Mouse (Mus musculus) MEL (cell line): ENCODE results near the gene Secisbp2l. TPM values are rescaled to one million over a fixed set of nuclear protein-coding genes. Genes with fewer than 3 reads are reported as not detected.

Experiments used
- DNase-seq: peaks from one replicate; pipeline ENCODE4 v3.0.0; 2011; ENCODE audit warnings: low read depth, low spot score
- H3K27ac ChIP-seq: 2 replicates; pipeline ENCODE4 v1.5.1; 2012; ENCODE audit warnings: low read depth, mild to moderate bottlenecking, control low read depth, low read length, moderate library complexity; ENCODE audit not compliant: control insufficient read depth
- H3K27me3 ChIP-seq, 2 experiments: fragments of 150-350 bp in 1 of 2; sonication (generic) in 1 of 2; 2 replicates each; pipeline ENCODE4 v1.6.1; 2012; ENCODE audit warnings: low read length in 2 of 2, mild to moderate bottlenecking in 2 of 2, improper control_type of control experiment in 1 of 2, moderate library complexity in 1 of 2; ENCODE audit not compliant: insufficient read depth in 2 of 2, control insufficient read depth in 1 of 2
- H3K36me3 ChIP-seq, 2 experiments: 2 replicates each; pipeline ENCODE4 v1.6.1; 2012 to 2014; ENCODE audit warnings: low read length in 2 of 2, improper control_type of control experiment in 1 of 2, inconsistent platforms in 1 of 2, mild to moderate bottlenecking in 1 of 2; ENCODE audit not compliant: insufficient read depth in 2 of 2, control insufficient read depth in 1 of 2
- H3K4me1 ChIP-seq, 2 experiments: fragments of 150-350 bp in 1 of 2; sonication (generic) in 1 of 2; 2 replicates each; pipeline ENCODE4 v1.6.1; 2012; ENCODE audit warnings: low read length in 2 of 2, improper control_type of control experiment in 1 of 2, mild to moderate bottlenecking in 1 of 2; ENCODE audit not compliant: insufficient read depth in 2 of 2, control insufficient read depth in 1 of 2
- H3K4me3 ChIP-seq, 2 experiments: fragments of 150-350 bp in 1 of 2; sonication (generic) in 1 of 2; 2 replicates each; pipeline ENCODE4 v1.5.1; 2012; ENCODE audit warnings: low read depth in 2 of 2, low read length in 2 of 2, mild to moderate bottlenecking in 2 of 2, moderate library complexity in 2 of 2, control low read depth in 1 of 2, improper control_type of control experiment in 1 of 2; ENCODE audit not compliant: control insufficient read depth in 1 of 2, insufficient read depth in 1 of 2
- H3K79me2 ChIP-seq: 2 replicates; pipeline ENCODE4 v1.6.1; 2012; ENCODE audit warnings: mild to moderate bottlenecking, low read length, moderate library complexity; ENCODE audit not compliant: control insufficient read depth, poor library complexity, insufficient read depth
- H3K9ac ChIP-seq: 2 replicates; pipeline ENCODE4 v1.6.1; 2012; ENCODE audit warnings: low read depth, mild to moderate bottlenecking, control low read depth, low read length, moderate library complexity; ENCODE audit not compliant: control insufficient read depth, poor library complexity, severe bottlenecking
- H3K9me3 ChIP-seq: fragments of 150-350 bp; sonication (generic); replicated peaks from 2 replicates; pipeline ENCODE4 v1.6.1; 2012; ENCODE audit warnings: mild to moderate bottlenecking, low read length, improper control_type of control experiment, moderate library complexity; ENCODE audit not compliant: insufficient read depth
- CTCF ChIP-seq, 3 experiments: IDR thresholded peaks in 2 of 3; conservative IDR thresholded peaks in 1 of 3; 2 replicates each; pipeline ENCODE4 v1.5.1; 2011 to 2012; ENCODE audit warnings: low read length in 3 of 3, low read depth in 2 of 3, mild to moderate bottlenecking in 2 of 3, improper control_type of control experiment in 1 of 3, inconsistent platforms in 1 of 3, mixed read lengths in 1 of 3, moderate library complexity in 1 of 3; ENCODE audit not compliant: control insufficient read depth in 1 of 3, insufficient read depth in 1 of 3, poor library complexity in 1 of 3, severe bottlenecking in 1 of 3
- E2F4 ChIP-seq: IDR thresholded peaks from 2 replicates; pipeline ENCODE4 v1.6.1; 2011; ENCODE audit warnings: low read depth, low read length, improper control_type of control experiment, borderline replicate concordance
- EP300 ChIP-seq, 2 experiments: IDR thresholded peaks; 2 replicates each; pipeline ENCODE4 v1.6.1; 2011; ENCODE audit warnings: improper control_type of control experiment in 2 of 2, low read length in 2 of 2, low read depth in 1 of 2, mild to moderate bottlenecking in 1 of 2
- ETS1 ChIP-seq: IDR thresholded peaks from 2 replicates; pipeline ENCODE4 v1.6.1; 2012; ENCODE audit warnings: low read depth, mild to moderate bottlenecking, inconsistent platforms, low read length, improper control_type of control experiment, moderate library complexity
- GATA1 ChIP-seq: IDR thresholded peaks from 2 replicates; pipeline ENCODE4 v1.6.1; 2011; ENCODE audit warnings: low read depth, low read length, improper control_type of control experiment
- JUND ChIP-seq: IDR thresholded peaks from 2 replicates; pipeline ENCODE4 v1.6.1; 2011; ENCODE audit warnings: low read depth, mild to moderate bottlenecking, improper control_type of control experiment, low read length
- MAZ ChIP-seq: IDR thresholded peaks from 2 replicates; pipeline ENCODE4 v1.6.1; 2012; ENCODE audit warnings: low read depth, mild to moderate bottlenecking, inconsistent platforms, low read length, improper control_type of control experiment
- MYB ChIP-seq: IDR thresholded peaks from 2 replicates; pipeline ENCODE4 v1.6.1; 2011; ENCODE audit warnings: mild to moderate bottlenecking, low read depth, low read length, improper control_type of control experiment
- POLR2AphosphoS2 ChIP-seq: IDR thresholded peaks from 2 replicates; pipeline ENCODE4 v1.6.1; 2011; ENCODE audit warnings: low read length, improper control_type of control experiment
- SIN3A ChIP-seq: IDR thresholded peaks from 2 replicates; pipeline ENCODE4 v1.6.1; 2012; ENCODE audit warnings: low read length, improper control_type of control experiment, inconsistent platforms
- TBP ChIP-seq: IDR thresholded peaks from 2 replicates; pipeline ENCODE4 v1.8.0; 2011; ENCODE audit warnings: low read depth, low read length, improper control_type of control experiment
- TCF12 ChIP-seq: IDR thresholded peaks from 2 replicates; pipeline ENCODE4 v1.6.1; 2014; ENCODE audit warnings: low read depth, mild to moderate bottlenecking, inconsistent platforms, low read length, improper control_type of control experiment, moderate library complexity
- UBTF ChIP-seq: IDR thresholded peaks from 2 replicates; pipeline ENCODE4 v1.6.1; 2012; ENCODE audit warnings: low read depth, mild to moderate bottlenecking, inconsistent platforms, low read length, improper control_type of control experiment, moderate library complexity, borderline replicate concordance; ENCODE audit not compliant: insufficient read depth
- USF1 ChIP-seq: IDR thresholded peaks from 2 replicates; pipeline ENCODE4 v1.6.1; 2014; ENCODE audit warnings: low read depth, mild to moderate bottlenecking, inconsistent platforms, low read length, improper control_type of control experiment, moderate library complexity
- ZMIZ1 ChIP-seq: IDR thresholded peaks from 2 replicates; pipeline ENCODE4 v1.6.1; 2012; ENCODE audit warnings: low read depth, mild to moderate bottlenecking, inconsistent platforms, low read length, improper control_type of control experiment, moderate library complexity
- ZNF384 ChIP-seq: IDR thresholded peaks from 2 replicates; pipeline ENCODE4 v1.6.1; 2012; ENCODE audit warnings: low read depth, mild to moderate bottlenecking, inconsistent platforms, low read length, improper control_type of control experiment
- polyA plus RNA-seq, 2 experiments: library from polyadenylated mRNA; stranded (reverse) in 1 of 2; unstranded in 1 of 2; fragments of >175 nt in 1 of 2; fragments of >200 nt in 1 of 2; gene quantifications; 2 replicates each; pipeline versions ENCODE4 v1.2.1 to v1.2.4; 2012; ENCODE audit warnings: low replicate concordance in 2 of 2, low read depth in 1 of 2; ENCODE audit not compliant: insufficient read length in 2 of 2, insufficient read depth in 1 of 2, missing spikeins in 1 of 2
- total RNA-seq: library from RNA; depleted of rRNA; stranded (reverse); fragments of 300-350 nt; gene quantifications from 2 replicates; pipeline ENCODE4 v1.2.3, GENCODE M21; 2012

The Secisbp2l gene
- total and polyA plus RNA-seq, 3 experiments: 7.6 to 10.9 TPM; not detected in 1

DNA sequence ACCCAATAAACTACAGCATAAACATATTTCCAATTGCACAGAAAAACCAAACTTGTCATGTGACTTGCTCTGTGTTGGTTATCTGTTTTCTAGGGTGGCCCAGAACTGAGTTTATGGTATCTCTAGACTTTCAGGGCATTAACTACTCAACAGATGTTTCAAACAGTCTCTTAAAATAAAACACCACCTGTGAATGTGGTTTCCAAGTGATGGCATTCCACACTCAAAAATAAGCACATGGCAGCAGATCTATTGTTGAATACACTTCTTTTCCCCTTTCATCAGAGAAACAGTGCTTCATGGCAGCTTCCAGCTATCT is 46.7 kb downstream of the Secisbp2l start:
- H3K4me1 ChIP-seq: peaks cover 0 to 5% of the 10 kb centered on the region in 2 experiments; a peak in 1 of 4 replicates
- no peaks in the 10 kb centered on the region for H3K27me3 ChIP-seq
- H3K27ac ChIP-seq: no peak overlapping the region
- no peaks in the 10 kb centered on the region for H3K9me3 ChIP-seq
- DNase-seq: peak; percentile 14
- no peak overlapping the region for H3K4me3 ChIP-seq
- no peak overlapping the region for H3K9ac ChIP-seq
- no peaks in the 10 kb centered on the region for H3K79me2 ChIP-seq
- TF ChIP-seq EP300 (IDR thresholded peaks at IDR 0.05; ENCODE audit: low read depth in 1 of 2, low read length in 2 of 2) (peak in 1 of 2 experiments; percentile 63; a peak in 2 of 4 replicates), USF1 (peak; percentile 67; the same call in 1 of the 2 replicates), ZMIZ1 (no peak), ETS1 (peak; percentile 68), TCF12 (peak; percentile 77)
- H3K36me3 ChIP-seq: no peaks in the 10 kb centered on the region; a peak in 1 of 4 replicates

DNA sequence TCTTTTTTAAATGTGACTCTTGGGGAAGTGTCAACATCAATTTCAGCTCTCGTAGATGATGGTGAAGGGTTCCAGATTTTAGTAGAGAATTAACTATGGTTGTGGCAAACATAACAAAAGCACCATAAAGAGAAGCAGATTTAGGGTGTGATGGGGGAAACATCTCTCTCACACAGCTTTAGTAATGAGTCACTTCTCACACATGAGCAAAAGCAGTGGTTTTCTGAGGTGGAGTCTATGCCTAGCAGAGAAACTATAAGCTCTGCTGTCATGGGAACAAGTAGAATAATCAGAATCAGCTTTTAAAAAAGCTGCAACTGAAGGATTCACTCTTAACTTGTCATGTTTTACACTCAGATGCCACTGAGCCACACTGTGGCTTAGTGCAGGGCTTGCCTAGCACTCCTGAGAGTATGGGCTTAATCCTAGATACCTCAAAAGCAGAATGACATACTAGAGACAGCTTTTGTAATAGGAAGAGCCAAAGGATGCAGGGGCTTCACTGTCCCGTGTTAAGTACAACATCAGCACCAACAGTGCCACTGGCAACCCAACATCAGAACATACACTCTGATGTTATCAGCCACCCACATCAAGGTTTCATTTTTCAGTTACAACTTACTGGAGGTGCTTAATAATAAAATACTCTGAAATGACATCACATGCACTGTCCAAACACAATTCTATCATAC is 47.2 kb downstream of the Secisbp2l start:
- H3K9ac ChIP-seq: no peak overlapping the region
- no peaks in the 10 kb centered on the region for H3K9me3 ChIP-seq
- TF ChIP-seq CTCF (IDR thresholded peaks at IDR 0.05 in 2 of 3, conservative IDR thresholded peaks at IDR 0.05 in 1 of 3; ENCODE audit: control insufficient read depth in 1 of 3, insufficient read depth in 1 of 3, low read depth in 2 of 3, low read length in 3 of 3, poor library complexity in 1 of 3, severe bottlenecking in 1 of 3) (no peak), E2F4 (no peak), MYB (no peak), UBTF (no peak), SIN3A (no peak)
- H3K4me1 ChIP-seq: peaks cover 0 to 5% of the 10 kb centered on the region in 2 experiments; a peak in 1 of 4 replicates
- H3K27me3 ChIP-seq: no peaks in the 10 kb centered on the region
- H3K36me3 ChIP-seq: no peaks in the 10 kb centered on the region; a peak in 1 of 4 replicates
- no peak overlapping the region for H3K27ac ChIP-seq
- H3K79me2 ChIP-seq: no peaks in the 10 kb centered on the region
- no peak overlapping the region for H3K4me3 ChIP-seq
- no peak for DNase-seq

DNA sequence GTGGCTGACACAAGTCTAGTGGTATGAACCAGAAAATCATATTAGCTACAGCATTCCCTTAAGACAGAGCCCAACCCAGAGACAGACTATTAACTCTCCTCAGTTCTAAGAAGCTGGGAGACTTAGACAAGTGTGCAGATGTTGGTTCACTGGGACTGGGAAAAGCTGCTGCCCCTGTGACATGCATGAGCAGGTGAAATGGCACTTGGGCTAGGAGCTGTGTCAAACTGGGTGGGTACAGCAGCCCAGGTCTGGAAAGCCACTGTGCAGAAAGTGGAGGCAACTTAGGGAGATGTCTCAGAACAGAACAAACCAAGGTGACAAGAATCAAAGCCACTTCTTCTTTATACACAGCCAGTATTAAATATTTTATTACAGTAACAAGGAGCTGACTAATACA is 47.9 kb downstream of the Secisbp2l start:
- H3K4me1 ChIP-seq: peaks cover 0 to 5% of the 10 kb centered on the region in 2 experiments; a peak in 1 of 4 replicates
- DNase-seq: no peak

More for the DNA sequence above, 47.9 kb downstream of the Secisbp2l start:
- no peak for TF ChIP-seq MAZ
- no peak for TF ChIP-seq JUND
- TF ChIP-seq GATA1: no peak
- TF ChIP-seq CTCF (IDR thresholded peaks at IDR 0.05 in 2 of 3, conservative IDR thresholded peaks at IDR 0.05 in 1 of 3; ENCODE audit: control insufficient read depth in 1 of 3, insufficient read depth in 1 of 3, low read depth in 2 of 3, low read length in 3 of 3, poor library complexity in 1 of 3, severe bottlenecking in 1 of 3): no peak
- TF ChIP-seq ETS1: no peak
- no peak for TF ChIP-seq MYB
- TF ChIP-seq POLR2AphosphoS2: no peak
- no peak for TF ChIP-seq ZNF384
- TF ChIP-seq TBP: no peak
- TF ChIP-seq, all 39 proteins: peak for 0
- Histone ChIP-seq H3K79me2 (no peaks in the 10 kb centered on the region), H3K36me3 (no peaks in the 10 kb centered on the region), H3K27ac (no peak overlapping the region), H3K9ac (no peak overlapping the region), H3K4me3 (no peak overlapping the region), H3K27me3 (no peaks in the 10 kb centered on the region), H3K9me3 (no peaks in the 10 kb centered on the region)
